ENCODE assay signal across 8 mouse cellular contexts in genomic region chr15:79261757-79262156, GRCm38 (mm10). TPM values are rescaled to one million over a fixed set of nuclear protein-coding genes. Genes with fewer than 3 reads are reported as not detected.
A peak's percentile ranks its signal among the peaks of the same experiment; 100 is the strongest.
DNase-seq lines count a peak whose midpoint lies in the region; ATAC-seq and TF ChIP-seq lines count a peak whose summit lies in the region.

No protein-coding gene starts in this region.

- no peak overlapping the region for H3K9ac ChIP-seq in liver, embryonic 12.5 days

- H3K36me3 ChIP-seq in thymus, adult 2 months (ENCODE audit: control insufficient read depth, insufficient read depth, low read length), result no peaks in the 10 kb centered on the region
- H3K36me3 ChIP-seq in liver, embryonic 12.5 days, result no peaks in the 10 kb centered on the region

- 2% methylated on average over 18 of the region's 28 CpGs for WGBS in thymus, adult 2 months
- 1% methylated on average over 25 of the region's 28 CpGs for WGBS in liver, embryonic 12.5 days (ENCODE audit: insufficient replicate concordance)

- peak overlapping the region; percentile 33; the same call in 1 of the 2 replicates for H3K4me3 ChIP-seq in thymus, adult 2 months (ENCODE audit: control insufficient read depth, insufficient read depth, low read length)
- peak overlapping the region; percentile 55 for H3K4me3 ChIP-seq in liver, embryonic 12.5 days

- peaks cover 3% of the 10 kb centered on the region; the same call in 1 of the 2 replicates for H3K9me3 ChIP-seq in liver, embryonic 12.5 days (replicated peaks)

- TF ChIP-seq POLR2A in thymus, adult 2 months (IDR thresholded peaks at IDR 0.05; ENCODE audit: control insufficient read depth, extremely low read depth, insufficient read depth, low read length, poor library complexity), result no peak

- DNase-seq in cerebellum, postnatal 10 days, result peak; percentile 33 to 42
- no peak for DNase-seq in cerebellum, adult 8-10 months
- DNase-seq in thymus, adult 2 months, result peak; percentile 13
- no peak for DNase-seq in thymus, postnatal 10 days (ENCODE audit: low spot score in 2 of 2)
- DNase-seq in thymus, postnatal 25 days, result peak; percentile 18
- no peak for DNase-seq in cerebellum, adult 11-12 months
- no peak for DNase-seq in gastrocnemius, postnatal 10 days

- H3K27me3 ChIP-seq in thymus, adult 2 months (ENCODE audit: control insufficient read depth, insufficient read depth, low read length), result peaks cover 10% of the 10 kb centered on the region
- peaks cover 95% of the 10 kb centered on the region for H3K27me3 ChIP-seq in liver, embryonic 12.5 days (replicated peaks)

- peak overlapping the region; percentile 81 for H3K4me2 ChIP-seq in liver, embryonic 12.5 days

- no peak for TF ChIP-seq CTCF in thymus, adult 2 months (IDR thresholded peaks at IDR 0.05; ENCODE audit: borderline replicate concordance, control insufficient read depth, extremely low read depth, insufficient read depth, low read length, poor library complexity)

- peaks cover 21% of the 10 kb centered on the region for H3K4me1 ChIP-seq in thymus, adult 2 months (replicated peaks; ENCODE audit: control insufficient read depth, insufficient read depth, low read length)
- peaks cover 14% of the 10 kb centered on the region for H3K4me1 ChIP-seq in liver, embryonic 12.5 days

- no peak overlapping the region for H3K27ac ChIP-seq in thymus, adult 2 months (ENCODE audit: control insufficient read depth, insufficient read depth, low read length)
- H3K27ac ChIP-seq in liver, embryonic 12.5 days, result no peak overlapping the region

- ATAC-seq in liver, embryonic 12.5 days, result no peak

RNA-seq across cellular contexts. Expression of gene Slc16a8, which starts 7.2 kb away (rescaled TPM):
- 0.15 TPM in 1 of 2 replicates, not detected in the other for polyA plus RNA-seq in thymus, adult 2 months (2012; rRNA removed)
- polyA plus RNA-seq in liver, embryonic 12.5 days (2016; fragmentation: Nextera tagmentation; extraction: Ambion mirVana), result not detected in 2 replicates
- total RNA-seq in gastrocnemius, postnatal 10 days (2021), result under 1 TPM in 1 of 2 experiments, not detected in 1; 0.14 TPM

RNA-seq across cellular contexts. Expression of gene Baiap2l2, which starts 23.6 kb away (rescaled TPM):
- 0.68 and 2.9 TPM in 2 replicates for polyA plus RNA-seq in thymus, adult 2 months (2012; rRNA removed)
- 1.2 and 1.4 TPM in 2 replicates for polyA plus RNA-seq in liver, embryonic 12.5 days (2016; fragmentation: Nextera tagmentation; extraction: Ambion mirVana)
- 1 to 10 TPM; 3.1 to 3.6 TPM for total RNA-seq in gastrocnemius, postnatal 10 days (2021)

RNA-seq across cellular contexts. Expression of gene Gm49486, which starts 32.6 kb away (rescaled TPM):
- 0.11 and 0.24 TPM in 2 replicates for polyA plus RNA-seq in thymus, adult 2 months (2012; rRNA removed)
- polyA plus RNA-seq in liver, embryonic 12.5 days (2016; fragmentation: Nextera tagmentation; extraction: Ambion mirVana), result 0.07 TPM in 1 of 2 replicates, not detected in the other
- under 1 TPM; 0.45 to 0.54 TPM for total RNA-seq in gastrocnemius, postnatal 10 days (2021)

RNA-seq across cellular contexts. Expression of gene Pick1, which starts 32.8 kb away (rescaled TPM):
- polyA plus RNA-seq in thymus, adult 2 months (2012; rRNA removed), result 27.1 and 27.7 TPM in 2 replicates
- 16.1 and 17.1 TPM in 2 replicates for polyA plus RNA-seq in liver, embryonic 12.5 days (2016; fragmentation: Nextera tagmentation; extraction: Ambion mirVana)
- total RNA-seq in gastrocnemius, postnatal 10 days (2021), result 10 to 100 TPM; 21.4 to 24.8 TPM

Comparison
In these comparisons a context has a peak if more than half of its experiments do, and no peak if none do; other contexts are left out.
1. DNase-seq: peak in cerebellum, postnatal 10 days (2 of 2), thymus, adult 2 months (single experiment) and thymus, postnatal 25 days (single experiment); none in cerebellum, adult 8-10 months (single experiment), thymus, postnatal 10 days (0 of 2), cerebellum, adult 11-12 months (single experiment) and gastrocnemius, postnatal 10 days (single experiment).